Mouse (Mus musculus): ENCODE results near the gene Arsb.
"Not testable (repeated sequence)": the region's sequence is repeated elsewhere in the genome, so short reads cannot be mapped to it uniquely, and the experiment has no call there.

Arsb gene

DNA sequence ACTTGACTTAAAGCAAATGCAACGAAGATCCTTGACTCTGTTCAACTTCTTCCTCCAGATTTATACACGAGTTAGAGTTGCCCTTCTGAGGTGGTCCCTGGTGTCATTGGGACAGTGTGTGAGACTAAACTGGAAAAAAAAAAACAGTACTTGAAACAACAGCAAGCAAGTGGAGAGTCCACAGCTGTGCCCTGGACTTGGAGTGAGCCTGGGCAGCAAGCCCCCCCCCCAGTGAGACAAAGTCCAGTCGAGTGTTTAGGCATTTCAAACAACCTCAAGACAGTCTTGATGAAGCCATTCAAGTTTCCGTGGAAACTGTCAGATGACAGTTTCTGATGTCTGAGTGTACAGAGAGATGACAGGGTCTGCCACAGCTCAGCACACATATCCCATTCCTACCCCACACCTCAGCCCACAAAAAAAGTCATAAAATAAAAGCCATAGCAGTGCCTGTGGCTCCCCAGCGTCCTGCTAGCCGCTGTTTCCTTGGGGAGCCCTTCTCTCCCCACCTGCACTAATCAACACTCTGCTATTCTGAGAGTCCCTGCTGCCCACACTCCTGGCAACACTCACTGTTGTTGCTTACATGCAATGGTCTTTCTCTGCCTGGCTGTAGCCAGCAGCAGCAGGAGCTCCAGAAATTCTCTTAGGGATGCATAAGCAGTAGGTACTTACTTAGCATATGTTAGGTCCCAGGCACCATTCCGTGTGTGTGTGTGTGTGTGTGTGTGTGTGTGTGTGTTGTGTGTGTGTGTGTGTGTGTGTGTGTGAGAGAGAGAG is 159.3 kb downstream of the Arsb start:
- peak; percentile 71 for DNase-seq

- DNase-seq, result no peak
These were observed 165.0 kb downstream of the Arsb start for GRCm38 (mm10) chr13:93936455-93936854.

- DNase-seq, result no peak
These were observed 166.7 kb downstream of the Arsb start for GRCm38 (mm10) chr13:93938118-93938517.

GRCm38 (mm10) chr13:93939363-93940127 is 168.1 kb downstream of the Arsb start:
- DNase-seq, result no peak

DNA sequence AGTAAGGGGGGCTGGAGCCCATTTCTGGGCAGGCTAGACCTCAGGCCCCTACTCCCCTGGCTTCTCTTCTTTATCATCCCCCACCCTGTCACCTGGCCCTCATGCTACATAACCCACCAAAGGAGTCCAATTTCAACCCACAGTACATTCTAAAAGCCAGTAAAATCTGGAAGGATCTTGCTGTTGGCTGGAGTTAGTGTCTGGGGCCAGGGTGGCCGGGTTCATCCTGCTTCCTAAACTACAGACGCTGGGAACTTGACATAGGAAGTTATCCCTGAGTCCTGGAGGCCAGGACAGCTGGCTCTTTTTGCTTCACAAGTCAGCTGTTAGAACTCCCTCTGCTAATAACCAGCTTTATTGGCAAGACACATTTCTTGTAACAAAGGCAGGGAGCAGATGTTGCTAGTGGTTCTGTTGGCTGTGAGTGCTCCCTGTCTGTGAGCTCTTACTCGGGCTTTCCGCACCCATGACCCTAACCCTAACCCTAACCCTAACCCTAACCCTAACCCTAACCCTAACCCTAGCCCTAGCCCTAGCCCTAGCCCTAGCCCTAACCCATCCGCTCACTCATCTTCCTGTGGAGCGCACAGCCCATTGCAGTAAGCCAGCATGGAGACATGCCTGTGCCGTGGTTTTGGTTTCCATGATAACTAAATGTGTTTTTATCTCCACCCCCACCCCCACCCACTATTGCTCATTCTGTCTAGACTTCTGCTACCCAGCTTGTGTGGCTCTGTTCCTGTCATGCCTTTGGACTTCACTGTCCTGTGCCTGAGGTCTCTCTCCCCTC is 169.5 kb downstream of the Arsb start:
- DNase-seq, result peak; percentile 14

- DNase-seq, result no peak
These were observed 179.6 kb downstream of the Arsb start for GRCm38 (mm10) chr13:93950996-93951395.

DNA sequence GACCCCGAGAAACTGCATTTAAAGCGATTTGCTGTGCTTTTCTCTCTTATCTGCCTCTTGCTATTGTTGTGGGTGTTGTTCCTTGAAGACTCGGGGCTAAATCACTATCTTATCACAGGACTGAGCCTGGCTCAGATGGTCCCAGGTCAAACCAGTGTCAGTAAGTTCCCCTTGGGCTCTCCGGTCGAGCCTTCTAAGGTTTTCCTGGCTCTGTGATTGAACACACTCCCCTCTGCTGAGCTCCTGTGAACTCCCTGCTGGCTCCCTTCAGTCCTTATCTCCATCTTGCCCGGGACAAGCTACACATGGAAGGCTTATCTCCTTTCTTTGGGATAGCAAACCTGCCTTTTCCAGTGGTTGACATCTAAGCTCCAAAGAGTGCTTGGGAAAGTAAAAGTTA is 180.1 kb downstream of the Arsb start:
- no peak for DNase-seq

GRCm38 (mm10) chr13:93952466-93952865 is 181.0 kb downstream of the Arsb start:
- DNase-seq, result no peak

- no peak for DNase-seq
These were observed 186.5 kb downstream of the Arsb start for GRCm38 (mm10) chr13:93957907-93958306.

GRCm38 (mm10) chr13:93966271-93966670 is 194.8 kb downstream of the Arsb start:
- DNase-seq, result no peak

DNA sequence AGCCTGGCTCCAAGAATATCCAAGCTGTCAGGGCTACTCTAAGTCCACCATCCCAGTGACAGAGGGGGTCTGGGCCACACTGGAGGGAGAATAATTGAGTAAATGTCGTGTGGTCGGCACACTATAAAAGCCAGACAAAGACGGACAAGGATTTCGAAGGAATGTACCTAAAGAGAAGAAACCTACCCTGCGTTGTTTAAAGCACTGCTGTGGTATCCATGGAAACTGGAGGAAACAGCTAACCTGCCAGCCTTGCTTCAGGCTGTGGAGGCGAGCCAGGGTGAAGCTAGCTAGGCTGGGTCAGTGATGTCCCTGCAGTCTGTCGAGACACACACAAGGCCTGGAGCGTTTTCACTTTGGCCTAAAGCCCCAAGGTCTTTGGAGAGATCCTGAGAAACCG is 195.7 kb downstream of the Arsb start:
- peak; percentile 55 for DNase-seq

DNA sequence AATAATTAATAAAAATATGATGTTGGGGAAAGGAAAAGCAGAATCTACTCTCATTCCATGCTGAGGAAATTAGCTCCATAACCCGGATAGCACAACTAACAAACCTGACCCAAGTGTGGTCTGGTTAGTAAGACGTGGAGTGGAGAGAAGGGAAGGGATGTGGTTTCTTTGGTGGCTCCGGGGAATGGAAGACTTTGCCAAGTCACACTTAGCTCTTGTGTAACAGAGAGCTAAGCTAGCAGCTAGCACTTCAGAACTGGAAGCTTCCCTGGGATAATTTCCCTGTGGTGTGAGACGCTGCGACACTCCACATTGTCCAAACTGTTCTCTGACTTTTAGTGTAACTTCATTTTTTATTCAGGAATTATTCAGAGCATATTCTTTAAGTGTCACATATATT is 198.7 kb downstream of the Arsb start:
- no peak for DNase-seq

GRCm38 (mm10) chr13:93972423-93972822 is 201.0 kb downstream of the Arsb start:
- DNase-seq, result no peak

- no peak for DNase-seq
These were observed 204.2 kb downstream of the Arsb start for GRCm38 (mm10) chr13:93975668-93976067.

- no peak for DNase-seq
These were observed 205.6 kb downstream of the Arsb start for GRCm38 (mm10) chr13:93976897-93977530.

DNA sequence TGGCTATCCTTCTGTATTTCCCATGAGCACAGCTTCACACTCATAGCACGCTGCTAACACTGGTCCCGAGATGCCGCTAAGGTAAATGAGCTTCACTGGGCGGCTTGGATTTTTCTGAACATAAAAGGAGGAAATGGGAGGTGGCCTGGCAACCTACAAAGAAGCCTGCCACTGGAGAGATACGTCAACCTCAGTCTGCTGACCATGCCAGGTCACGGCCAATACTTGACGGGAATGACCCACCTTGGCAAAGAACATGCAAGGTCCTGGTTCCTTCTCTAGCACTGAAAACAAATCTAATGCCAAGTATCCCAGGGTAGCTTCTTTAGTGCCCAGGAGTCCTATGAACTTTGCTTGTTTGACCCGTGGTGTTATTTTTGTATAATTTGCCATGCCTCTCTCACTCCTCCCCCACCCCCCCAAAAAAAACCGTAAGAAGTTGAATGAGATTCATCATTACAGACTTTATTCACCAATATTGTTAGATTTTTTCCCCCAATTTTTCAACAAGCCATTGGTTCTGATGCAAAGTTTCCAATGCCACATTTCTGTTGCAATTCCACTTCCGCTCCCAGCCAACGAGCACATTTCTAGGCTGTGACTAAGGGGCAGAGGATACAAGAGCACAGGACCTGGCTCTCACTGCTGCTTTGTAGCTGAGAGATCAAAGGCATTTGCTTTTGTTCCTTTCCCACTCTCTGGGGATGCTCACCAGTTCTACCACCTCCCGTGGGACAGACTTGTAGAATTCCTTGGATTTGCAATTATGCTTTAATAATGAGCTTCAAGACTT is 207.5 kb downstream of the Arsb start:
- no peak for DNase-seq

GRCm38 (mm10) chr13:93979754-93980153 is 208.3 kb downstream of the Arsb start:
- DNase-seq, result no peak

DNA sequence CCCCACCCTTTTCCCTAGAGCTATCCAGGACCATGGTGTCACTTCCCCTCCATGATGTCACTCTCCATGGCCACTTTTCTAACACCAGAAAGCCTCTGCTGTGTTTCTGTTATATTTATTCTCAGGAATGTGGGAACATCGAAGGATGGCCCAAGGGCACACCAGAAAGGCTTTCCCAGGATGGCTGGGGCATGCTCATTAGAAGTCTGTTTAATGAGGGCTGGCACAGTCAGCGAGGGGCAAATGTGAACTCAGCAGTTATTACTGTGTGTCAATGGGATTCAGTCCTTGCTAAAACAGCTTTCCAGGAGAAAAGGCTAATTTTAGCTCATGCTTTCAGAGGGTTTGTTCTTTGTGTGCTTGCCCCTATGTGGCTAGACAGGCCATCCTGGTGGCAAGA is 213.1 kb downstream of the Arsb start:
- DNase-seq, result no peak

DNA sequence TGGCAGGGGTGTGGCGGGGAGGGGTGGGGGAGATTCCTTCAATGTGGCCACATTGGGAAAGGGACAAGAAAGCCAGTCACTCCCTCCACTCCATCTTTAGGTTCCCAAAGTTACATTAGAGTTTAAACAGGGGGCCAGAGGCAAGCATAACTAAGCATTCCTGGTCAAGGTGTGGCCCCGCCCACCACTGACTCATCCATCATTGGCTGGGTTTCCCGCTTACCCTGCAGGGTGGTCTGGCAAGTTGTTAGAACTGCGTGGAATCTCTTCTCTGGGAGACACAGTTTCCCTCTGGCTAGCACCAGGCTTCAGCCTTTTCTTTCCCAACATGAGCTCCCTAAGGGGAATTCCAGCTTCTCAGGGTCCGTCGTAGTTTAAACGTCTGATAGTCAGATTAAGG is 213.8 kb downstream of the Arsb start:
- no peak for DNase-seq

- DNase-seq, result not testable (repeated sequence)
These were observed 214.3 kb downstream of the Arsb start for GRCm38 (mm10) chr13:93985750-93986149.

DNA sequence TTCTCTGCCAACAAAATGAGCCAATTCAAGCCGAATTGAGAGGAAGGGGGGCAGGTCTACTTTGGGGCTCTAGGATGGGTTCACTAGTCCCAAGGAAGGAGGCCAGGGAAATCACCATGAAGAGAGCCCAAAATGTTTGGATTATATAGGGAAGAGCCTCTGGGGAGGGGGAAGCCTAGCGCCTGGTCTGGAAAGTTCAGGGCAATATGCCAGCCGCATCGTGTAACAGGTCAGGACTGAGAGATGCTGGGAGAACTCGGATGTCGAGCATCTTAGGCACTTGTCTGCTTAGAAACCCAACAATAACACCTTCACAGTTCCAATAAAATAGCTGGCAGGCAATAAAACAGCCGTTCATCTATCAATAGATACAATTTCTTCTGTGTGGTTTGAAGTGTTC is 216.2 kb downstream of the Arsb start:
- no peak for DNase-seq

GRCm38 (mm10) chr13:93989208-93989607 is 217.8 kb downstream of the Arsb start:
- no peak for DNase-seq
